Mouse (Mus musculus) brain, embryonic 18.5 days (tissue): ENCODE results near the gene Gadd45a.

Experiments used
- DNase-seq: peaks from one replicate; pipeline ENCODE4 v3.0.0-alpha.2; 2012; ENCODE audit warnings: low read depth, low spot score

Gadd45a gene

DNA sequence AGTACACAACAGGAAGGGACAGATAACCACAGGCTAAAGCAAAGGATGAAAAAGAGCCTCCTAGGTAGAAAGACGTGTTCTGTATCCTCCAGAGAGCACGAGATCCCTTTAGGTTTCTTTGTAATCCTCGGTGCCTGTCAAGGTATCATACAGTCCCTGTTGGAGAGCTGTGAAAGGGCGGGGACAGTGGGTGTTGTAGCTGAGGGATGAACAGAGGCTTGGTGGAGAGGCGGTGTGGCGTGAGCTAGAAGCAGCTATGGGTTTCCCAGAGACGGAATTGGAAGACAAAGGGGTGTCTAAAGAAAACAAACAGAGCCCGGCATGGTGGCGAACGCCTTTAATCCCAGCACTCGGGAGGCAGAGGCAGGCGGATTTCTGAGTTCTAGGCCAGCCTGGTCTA, 51.2 kb downstream of the Gadd45a start:
- no peak for DNase-seq

DNA sequence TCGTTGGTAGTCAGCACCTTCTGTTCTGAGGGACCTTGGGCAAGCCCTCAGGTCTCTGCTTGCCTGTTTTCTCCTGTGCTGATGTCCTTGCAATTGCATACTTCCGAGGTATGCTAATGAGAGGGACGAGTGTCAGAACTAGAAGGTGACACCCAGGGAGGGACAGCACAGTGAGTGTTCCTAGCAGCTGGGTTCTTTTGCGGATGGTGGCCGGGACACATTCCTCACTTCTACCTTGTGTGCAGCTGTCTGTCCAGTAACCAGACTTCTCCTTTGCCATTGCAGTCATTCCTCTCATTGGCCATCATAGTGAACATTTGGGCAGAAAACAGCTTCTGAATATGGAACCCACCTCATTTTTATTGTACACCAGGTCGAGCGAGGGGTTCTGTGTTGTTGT, 51.8 kb downstream of the Gadd45a start:
- no peak for DNase-seq
